Mouse (Mus musculus) neutrophil, adult 5-6 weeks (primary cell): Measurements from ENCODE around the gene Olfr1240. TPM values are rescaled to one million over a fixed set of nuclear protein-coding genes. Genes with fewer than 3 reads are reported as not detected.

Source experiments
- ATAC-seq: fragments of 151-379, 151-347 bp; 2 replicates; pipeline ENCODE4 v1.8.0; 2017; ENCODE audit warnings: mild to moderate bottlenecking, moderate TSS enrichment; ENCODE audit not compliant: insufficient number of reproducible peaks, poor library complexity, low FRiP score, severe bottlenecking; ENCODE audit errors: extremely low read depth
- total RNA-seq: library from RNA; stranded (forward); fragments of 200-1000 nt; gene quantifications from 2 replicates; pipeline ENCODE4 v1.2.3, GENCODE M21; 2017

The Olfr1240 gene
- total RNA-seq: not detected in 2 replicates

DNA sequence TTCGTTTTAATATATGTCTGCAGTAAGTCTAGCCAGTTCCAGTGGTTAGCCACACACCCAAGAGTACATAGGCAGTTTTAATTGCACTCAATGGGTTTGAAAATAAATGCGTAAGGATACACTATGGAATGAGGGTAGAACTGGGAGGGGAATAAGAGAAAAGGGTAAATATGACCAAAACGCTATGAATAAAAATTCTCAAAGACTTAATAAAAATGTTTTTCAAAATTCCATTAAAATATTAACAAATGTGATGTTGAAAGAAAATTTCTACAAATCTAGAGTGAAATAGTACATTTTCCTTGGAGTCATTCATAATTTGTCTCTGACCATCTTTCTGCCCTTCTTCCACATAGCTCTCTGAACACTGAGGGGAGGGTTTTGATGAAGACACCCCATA is at the start of gene Olfr1240:
Gene Olfr1240 (minus strand): TSS at position 101 of the 400 bp plus-strand sequence.
- no peak for ATAC-seq

DNA sequence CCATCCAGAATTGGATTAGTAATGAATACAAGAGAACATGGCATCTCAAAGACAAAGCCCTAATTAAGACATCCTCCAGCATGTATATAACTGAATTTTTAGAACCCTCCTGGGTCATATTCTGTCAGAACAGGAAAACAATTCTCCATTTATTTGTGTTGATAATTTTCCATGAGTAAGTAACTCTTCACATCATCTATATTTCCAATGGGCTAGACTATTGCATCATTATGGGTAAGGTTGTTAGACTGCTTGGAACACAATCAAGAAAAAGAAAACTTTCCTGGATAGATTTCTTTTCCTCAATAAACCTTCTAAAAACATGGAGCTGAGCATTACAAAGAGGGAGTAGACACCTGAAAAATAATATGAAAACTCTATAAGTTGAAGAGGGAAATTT is 44.2 kb upstream of the Olfr1240 start, which contains the start of gene Olfr1241:
Gene Olfr1241 (minus strand): TSS at position 101 of the 400 bp plus-strand sequence.
- ATAC-seq: no peak

DNA sequence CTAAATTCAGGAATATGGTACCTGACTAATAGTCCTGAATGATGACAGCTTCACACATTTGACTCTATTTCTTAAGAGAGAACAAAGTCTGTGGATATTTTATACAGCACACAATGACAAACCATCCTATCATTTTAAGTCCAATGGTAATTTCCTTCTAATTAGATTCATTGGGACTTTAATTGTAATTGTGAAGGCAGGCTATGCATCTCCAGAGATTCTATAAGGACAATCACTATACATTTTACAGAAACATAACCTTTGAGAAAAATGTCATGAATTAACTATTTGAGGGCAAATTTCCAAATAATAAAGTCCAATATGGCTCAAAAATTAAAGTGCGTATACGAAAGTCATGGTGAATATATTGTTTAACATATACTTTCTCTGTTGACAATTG is 22.5 kb downstream of the Olfr1240 start, which contains the start of gene Olfr1239:
Gene Olfr1239 (minus strand): TSS at position 101 of the 400 bp plus-strand sequence.
- no peak for ATAC-seq

DNA sequence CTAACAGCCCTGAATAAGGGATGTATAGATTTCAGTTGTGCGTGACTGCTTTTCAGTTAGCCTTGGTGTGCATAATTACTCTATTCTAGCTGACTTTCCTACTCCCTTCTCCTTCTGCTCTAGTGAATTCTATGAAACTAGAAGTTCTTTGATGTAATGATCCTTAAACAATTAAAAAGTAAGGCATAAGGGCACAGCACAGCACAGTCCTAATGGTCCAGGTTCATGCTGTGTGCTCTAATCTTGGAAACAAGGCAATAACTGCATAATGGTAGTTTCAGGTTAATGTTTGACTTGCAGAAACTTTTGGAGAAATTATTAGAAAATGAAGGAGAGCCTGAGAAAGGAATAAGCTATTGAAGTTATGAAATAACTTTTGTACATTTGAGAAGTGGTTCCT is 28.2 kb downstream of the Olfr1240 start:
- ATAC-seq: no peak

DNA sequence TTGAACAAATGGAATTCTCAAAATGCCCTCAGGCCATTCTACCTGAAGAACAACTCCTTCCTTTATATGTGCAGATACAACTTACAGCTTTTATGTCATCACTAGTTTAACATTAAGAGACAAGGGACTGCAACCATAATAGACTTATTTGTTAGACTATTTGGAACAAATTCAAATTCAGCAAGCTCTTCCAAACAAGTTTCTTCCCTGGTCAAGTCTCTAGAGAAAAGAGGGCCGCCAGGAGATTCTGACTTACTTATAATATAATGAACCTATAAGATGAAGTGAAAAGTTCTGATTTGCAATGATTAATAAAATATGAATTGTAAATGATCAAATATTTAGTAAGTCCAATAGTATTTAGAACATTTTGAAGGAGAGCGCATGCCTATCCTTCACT is 33.2 kb downstream of the Olfr1240 start, which contains the start of gene Olfr1238:
Gene Olfr1238 (minus strand): TSS at position 101 of the 400 bp plus-strand sequence.
- ATAC-seq: no peak

DNA sequence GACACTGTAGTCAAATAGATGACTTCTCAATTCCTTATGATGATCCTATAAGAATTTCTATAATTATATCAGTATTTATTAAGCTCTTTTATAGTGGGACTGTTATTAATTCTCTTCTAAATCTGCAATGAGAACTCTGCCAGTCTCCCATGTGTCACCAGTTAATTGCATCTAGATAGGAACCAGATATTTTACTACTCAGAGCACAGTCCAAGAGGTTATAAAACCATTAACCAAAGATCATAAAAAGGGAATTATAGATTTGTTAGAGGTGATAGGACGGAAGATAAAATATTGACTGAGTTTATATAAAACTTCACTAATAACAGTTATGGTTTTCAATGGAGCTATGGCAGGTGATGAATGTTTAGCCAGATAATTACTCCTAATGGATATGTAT is 41.9 kb downstream of the Olfr1240 start:
- no peak for ATAC-seq

Other genes with a start within 250 kb of the Olfr1240 start
- not detected in 2 replicates for gene Olfr1226, start 243.0 kb downstream of the Olfr1240 start, total RNA-seq
- gene Olfr1228, start 188.9 kb downstream of the Olfr1240 start, total RNA-seq: not detected in 2 replicates
- gene Olfr1229, start 155.0 kb downstream of the Olfr1240 start, total RNA-seq: 0.12 TPM in 1 of 2 replicates, not detected in the other
- not detected in 2 replicates for gene Olfr1230, start 145.7 kb downstream of the Olfr1240 start, total RNA-seq
- gene Olfr1231, start 135.9 kb downstream of the Olfr1240 start, total RNA-seq: not detected in 2 replicates
- gene Olfr1232, start 113.3 kb downstream of the Olfr1240 start, total RNA-seq: 1.0 TPM in 1 of 2 replicates, not detected in the other
- gene Olfr1233, start 100.6 kb downstream of the Olfr1240 start, total RNA-seq: 0.12 TPM in 1 of 2 replicates, not detected in the other
- 0.23 TPM in 1 of 2 replicates, not detected in the other for gene Olfr1234, start 78.1 kb downstream of the Olfr1240 start, total RNA-seq
- not detected in 2 replicates for gene Olfr1238, start 33.3 kb downstream of the Olfr1240 start, total RNA-seq
- not detected in 2 replicates for gene Olfr1239, start 22.6 kb downstream of the Olfr1240 start, total RNA-seq
- not detected in 2 replicates for gene Olfr1241, start 44.1 kb upstream of the Olfr1240 start, total RNA-seq
- not detected in 2 replicates for gene Olfr1242, start 55.3 kb upstream of the Olfr1240 start, total RNA-seq
- not detected in 2 replicates for gene Olfr1243, start 88.5 kb upstream of the Olfr1240 start, total RNA-seq
- gene Olfr1245, start 135.4 kb upstream of the Olfr1240 start, total RNA-seq: not detected in 2 replicates
- gene Olfr1246, start 150.2 kb upstream of the Olfr1240 start, total RNA-seq: 0.12 and 0.35 TPM in 2 replicates
- gene Olfr1247, start 171.1 kb upstream of the Olfr1240 start, total RNA-seq: 0.12 TPM in 1 of 2 replicates, not detected in the other
- gene Olfr1248, start 175.2 kb upstream of the Olfr1240 start, total RNA-seq: not detected in 2 replicates
- gene Olfr1249, start 192.0 kb upstream of the Olfr1240 start, total RNA-seq: not detected in 2 replicates
- gene Olfr1250, start 218.5 kb upstream of the Olfr1240 start, total RNA-seq: 0.35 TPM in 1 of 2 replicates, not detected in the other
- not detected in 2 replicates for gene Olfr1251, start 228.9 kb upstream of the Olfr1240 start, total RNA-seq